Mouse (Mus musculus): ENCODE measurements at regions not wholly inside any gene's neighbourhood (a gene's known extent, or its start where the extent isn't known, plus 50 kb on each side); places are given as distances from the start of the nearest gene placed in this dataset.

DNA sequence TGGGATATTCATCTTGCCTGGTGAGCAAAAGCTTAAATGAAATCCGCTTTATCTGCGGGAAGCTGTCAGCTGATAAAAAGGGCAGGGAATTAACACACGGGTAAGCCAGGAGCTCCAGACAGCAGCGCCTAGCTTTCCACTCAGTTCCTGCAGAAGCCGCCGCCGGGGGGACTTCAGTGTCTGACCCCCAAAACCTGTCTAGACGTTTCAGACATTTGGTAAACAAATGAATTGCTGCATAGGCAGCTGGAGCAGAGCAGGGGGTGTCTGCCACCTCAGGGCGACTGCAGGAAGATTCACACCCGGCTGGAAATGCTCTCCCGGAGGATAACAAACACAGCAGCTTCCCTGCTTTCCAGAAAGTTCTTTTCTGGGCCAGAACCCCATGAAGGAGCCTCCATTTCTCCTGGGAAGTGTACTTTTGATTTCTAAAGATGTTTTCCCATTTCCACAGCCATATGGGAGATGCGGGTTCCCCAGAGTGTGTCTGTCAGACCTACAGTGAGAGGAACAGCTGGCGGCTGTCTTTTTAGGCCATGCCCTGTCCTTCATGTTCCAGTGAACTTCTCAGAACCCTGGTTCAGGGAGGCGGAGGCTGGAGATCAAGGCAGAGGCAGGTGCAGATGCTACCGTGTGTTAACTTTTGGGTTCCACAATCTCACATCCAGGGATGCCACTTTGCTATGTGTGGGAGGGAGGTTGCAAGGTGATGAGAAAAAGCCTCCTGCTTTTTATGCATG, 58.7 kb upstream of the Pmepa1 start:
- DNase-seq (ENCODE audit: low read depth, low spot score), result no peak
- no peak for TF ChIP-seq GATA1 (IDR thresholded peaks at IDR 0.05; ENCODE audit: low read depth, low read length)
- no peak for TF ChIP-seq CHD1 (IDR thresholded peaks at IDR 0.05; ENCODE audit: low read depth, low read length)
- TF ChIP-seq ZC3H11A (IDR thresholded peaks at IDR 0.05; ENCODE audit: low read depth, low read length), result no peak
- TF ChIP-seq NRF1 (IDR thresholded peaks at IDR 0.05; ENCODE audit: insufficient read depth, low read depth, low read length, poor library complexity, severe bottlenecking), result no peak
- no peak for TF ChIP-seq NELFE (IDR thresholded peaks at IDR 0.05; ENCODE audit: low read depth, low read length)
- no peak for TF ChIP-seq USF2 (IDR thresholded peaks at IDR 0.05; ENCODE audit: borderline replicate concordance in 1 of 2, insufficient read depth in 1 of 2, low read depth in 1 of 2, low read length in 2 of 2)
- no peak for TF ChIP-seq ZKSCAN1 (IDR thresholded peaks at IDR 0.05; ENCODE audit: low read depth, low read length)
- no peak for TF ChIP-seq POLR2AphosphoS2 (IDR thresholded peaks at IDR 0.05; ENCODE audit: low read length)
- no peak for TF ChIP-seq E2F4 (IDR thresholded peaks at IDR 0.05; ENCODE audit: borderline replicate concordance, low read depth, low read length)
- Histone ChIP-seq H3K4me1 (ENCODE audit: control insufficient read depth in 1 of 2, insufficient read depth in 2 of 2, low read length in 2 of 2) (no peaks in the 10 kb centered on the region), H3K79me2 (ENCODE audit: control insufficient read depth, insufficient read depth, low read length, poor library complexity) (no peaks in the 10 kb centered on the region), H3K9me3 (replicated peaks; ENCODE audit: insufficient read depth, low read length) (no peaks in the 10 kb centered on the region), H3K36me3 (ENCODE audit: control insufficient read depth in 1 of 2, insufficient read depth in 2 of 2, low read length in 2 of 2) (no peaks in the 10 kb centered on the region), H3K9ac (ENCODE audit: control insufficient read depth, low read depth, low read length, poor library complexity, severe bottlenecking) (no peak overlapping the region), H3K27ac (ENCODE audit: control insufficient read depth, low read depth, low read length) (no peak overlapping the region), H3K27me3 (ENCODE audit: control insufficient read depth in 1 of 2, insufficient read depth in 2 of 2, low read length in 2 of 2) (no peaks in the 10 kb centered on the region), H3K4me3 (ENCODE audit: control insufficient read depth in 1 of 2, insufficient read depth in 1 of 2, low read depth in 2 of 2, low read length in 2 of 2) (no peak overlapping the region)

DNA sequence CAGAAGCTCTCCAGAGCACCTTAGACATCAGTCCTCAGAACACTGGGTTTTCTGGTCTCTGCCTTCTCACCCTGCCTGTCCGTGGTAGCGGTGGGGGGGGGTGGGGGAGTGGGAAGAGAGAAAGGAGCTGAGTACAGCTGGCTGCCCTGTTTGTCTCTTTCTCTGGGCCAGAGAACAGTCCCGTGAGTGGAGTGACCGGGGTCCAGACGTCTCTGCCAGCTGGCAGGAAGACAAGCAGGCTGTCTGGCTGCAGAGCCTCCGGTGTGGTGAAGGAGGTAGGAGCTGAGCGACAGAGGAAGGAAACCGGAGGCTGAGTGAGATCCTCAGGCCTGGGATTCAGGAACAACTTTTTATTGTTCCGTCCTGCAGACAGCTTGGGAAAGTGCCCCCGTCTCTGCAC, 59.5 kb upstream of the Pmepa1 start:
- H3K36me3 ChIP-seq (ENCODE audit: control insufficient read depth in 1 of 2, insufficient read depth in 2 of 2, low read length in 2 of 2), result no peaks in the 10 kb centered on the region
- no peak overlapping the region for H3K27ac ChIP-seq (ENCODE audit: control insufficient read depth, low read depth, low read length)
- no peaks in the 10 kb centered on the region for H3K27me3 ChIP-seq (ENCODE audit: control insufficient read depth in 1 of 2, insufficient read depth in 2 of 2, low read length in 2 of 2)
- no peak for DNase-seq (ENCODE audit: low read depth, low spot score)
- no peak for TF ChIP-seq HCFC1 (IDR thresholded peaks at IDR 0.05; ENCODE audit: low read depth, low read length)
- no peak for TF ChIP-seq MAZ (IDR thresholded peaks at IDR 0.05; ENCODE audit: low read depth, low read length)
- TF ChIP-seq NELFE (IDR thresholded peaks at IDR 0.05; ENCODE audit: low read depth, low read length), result no peak
- no peak for TF ChIP-seq CTCF (IDR thresholded peaks at IDR 0.05 in 2 of 3, conservative IDR thresholded peaks at IDR 0.05 in 1 of 3; ENCODE audit: control insufficient read depth in 1 of 3, insufficient read depth in 1 of 3, low read depth in 2 of 3, low read length in 3 of 3, poor library complexity in 1 of 3, severe bottlenecking in 1 of 3)
- TF ChIP-seq EP300 (IDR thresholded peaks at IDR 0.05; ENCODE audit: low read depth in 1 of 2, low read length in 2 of 2), result no peak
- no peak for TF ChIP-seq ZC3H11A (IDR thresholded peaks at IDR 0.05; ENCODE audit: low read depth, low read length)
- no peak for TF ChIP-seq TCF12 (IDR thresholded peaks at IDR 0.05; ENCODE audit: low read depth, low read length)
- no peak for TF ChIP-seq ZMIZ1 (IDR thresholded peaks at IDR 0.05; ENCODE audit: low read depth, low read length)
- no peak overlapping the region for H3K4me3 ChIP-seq (ENCODE audit: control insufficient read depth in 1 of 2, insufficient read depth in 1 of 2, low read depth in 2 of 2, low read length in 2 of 2)
- H3K9me3 ChIP-seq (replicated peaks; ENCODE audit: insufficient read depth, low read length), result no peaks in the 10 kb centered on the region
- no peaks in the 10 kb centered on the region for H3K4me1 ChIP-seq (ENCODE audit: control insufficient read depth in 1 of 2, insufficient read depth in 2 of 2, low read length in 2 of 2)
- H3K9ac ChIP-seq (ENCODE audit: control insufficient read depth, low read depth, low read length, poor library complexity, severe bottlenecking), result no peak overlapping the region
- H3K79me2 ChIP-seq (ENCODE audit: control insufficient read depth, insufficient read depth, low read length, poor library complexity), result no peaks in the 10 kb centered on the region
